Mouse (Mus musculus): ENCODE results near the gene Nudt3.
A peak's percentile ranks its signal among the peaks of the same experiment; 100 is the strongest.

Gene Nudt3

GRCm38 (mm10) chr17:27565163-27565941, 57.9 kb downstream of the Nudt3 start, which contains the start of gene AI413582:
TSS of gene AI413582 (minus strand) at chr17:27565756.
- peak; percentile 97 for DNase-seq (ENCODE audit: low spot score)

DNA sequence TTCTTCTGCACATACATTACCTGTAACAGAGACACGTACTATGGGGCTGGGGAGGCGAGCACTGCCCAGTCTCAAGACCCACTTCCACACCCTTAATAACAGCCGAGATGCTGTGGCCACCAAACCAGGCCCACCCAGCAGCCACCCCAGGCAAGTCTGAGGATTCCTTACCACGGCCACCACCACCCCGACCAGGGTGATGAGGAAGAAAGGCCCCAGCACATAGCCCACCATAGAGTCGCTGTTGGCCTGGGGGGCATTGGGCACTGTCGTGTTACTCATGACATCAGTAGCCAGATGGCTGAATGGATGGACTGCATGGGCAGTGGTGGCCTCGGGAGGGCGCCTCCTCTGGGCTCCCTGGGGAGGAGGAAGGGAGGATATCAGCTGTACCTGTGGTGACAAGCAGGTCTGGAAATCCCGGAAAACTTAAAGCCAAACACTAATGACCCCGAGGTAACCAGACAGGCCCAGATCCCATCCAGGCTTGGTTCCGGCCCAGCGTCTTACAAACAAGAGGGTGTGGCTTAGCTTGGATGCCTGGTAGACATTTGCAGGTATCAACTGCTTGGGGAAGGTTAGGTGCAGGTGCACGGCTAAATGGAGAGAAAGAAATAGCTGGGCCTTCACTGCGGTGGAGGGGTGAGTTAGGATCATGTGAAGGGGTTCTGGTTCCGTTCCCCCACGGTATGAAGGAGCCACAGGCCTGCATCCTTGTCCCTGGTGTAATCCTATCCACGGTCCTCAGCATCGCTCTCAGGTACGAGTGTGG, 58.7 kb downstream of the Nudt3 start:
- DNase-seq (ENCODE audit: low spot score): no peak

GRCm38 (mm10) chr17:27563771-27564244, 59.5 kb downstream of the Nudt3 start:
- no peak for DNase-seq (ENCODE audit: low spot score)

DNA sequence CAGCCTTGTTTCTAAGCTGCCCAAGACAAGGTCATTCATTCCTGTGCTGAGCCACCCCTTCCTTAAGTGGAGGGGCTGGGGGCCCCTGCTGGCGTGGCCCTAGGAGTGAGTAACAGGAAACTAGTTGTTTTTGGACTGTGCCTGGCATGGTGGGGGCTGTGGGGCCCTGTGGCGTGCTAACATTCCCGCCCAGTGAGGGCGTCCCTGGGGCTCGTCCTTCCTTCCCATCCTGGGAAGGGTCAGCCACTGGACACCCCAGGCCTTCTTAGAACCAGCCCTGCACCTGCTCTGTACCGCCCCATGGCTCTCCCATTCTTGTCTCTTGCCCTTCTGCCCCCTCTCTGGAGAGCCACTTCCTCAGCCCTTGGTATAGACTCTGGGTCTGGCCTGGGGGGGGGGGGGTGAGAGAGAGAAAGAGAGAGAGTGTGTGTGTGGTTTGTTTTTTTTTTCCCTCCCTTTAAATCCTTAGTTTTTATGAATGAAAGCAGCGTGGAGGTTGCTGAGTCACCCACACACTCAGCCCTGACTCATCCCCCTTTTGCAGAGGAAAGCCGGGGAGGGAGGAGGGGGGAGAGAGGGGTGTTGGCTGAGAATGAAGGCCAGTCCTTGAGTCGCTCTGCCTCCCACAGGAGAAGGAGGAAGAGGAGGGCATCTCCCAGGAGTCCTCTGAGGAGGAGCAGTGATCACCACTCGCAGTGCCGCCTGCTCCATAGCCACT, 61.3 kb downstream of the Nudt3 start:
- DNase-seq (ENCODE audit: low spot score): peak; percentile 46

GRCm38 (mm10) chr17:27560926-27561480, 62.3 kb downstream of the Nudt3 start:
- no peak for DNase-seq (ENCODE audit: low spot score)

- DNase-seq (ENCODE audit: low spot score): no peak
Measured at GRCm38 (mm10) chr17:27559596-27559995, 63.7 kb downstream of the Nudt3 start.

GRCm38 (mm10) chr17:27558845-27559244, 64.5 kb downstream of the Nudt3 start:
- no peak for DNase-seq (ENCODE audit: low spot score)

DNA sequence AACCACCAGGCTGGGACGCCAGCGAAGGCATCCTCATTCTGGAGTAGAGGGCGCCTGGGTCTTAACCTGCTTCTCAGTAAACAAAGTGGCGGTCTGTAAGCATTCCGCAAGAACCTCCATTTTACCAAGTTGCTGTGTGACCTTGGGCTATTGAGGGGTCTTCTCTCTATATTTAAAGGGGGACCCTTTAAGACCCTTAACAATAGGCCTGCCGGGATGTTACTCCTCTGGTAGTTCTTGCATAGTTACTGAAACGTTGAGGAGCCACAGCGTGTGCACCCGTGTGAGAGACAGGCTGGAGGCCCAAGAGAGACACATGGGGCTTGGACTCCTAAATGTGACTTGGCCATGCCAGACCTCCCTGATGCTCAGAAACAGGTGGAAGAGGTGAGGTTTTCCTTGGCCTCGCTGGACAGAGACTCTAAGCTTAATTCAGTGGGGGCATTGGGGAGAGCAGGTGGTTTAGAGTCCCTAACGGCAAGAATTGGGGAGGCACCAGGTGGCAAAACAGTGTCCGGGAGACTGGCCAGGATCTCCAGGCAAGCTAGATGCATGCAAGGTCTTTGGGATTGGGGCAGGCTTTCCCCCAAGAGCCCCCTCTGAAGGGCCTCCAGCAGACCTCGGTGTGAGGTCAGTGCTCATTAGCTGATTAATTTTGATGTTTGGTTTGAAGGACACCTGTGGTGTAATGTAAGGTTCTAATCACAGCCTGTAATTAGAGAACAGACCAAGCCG, 65.2 kb downstream of the Nudt3 start:
- DNase-seq (ENCODE audit: low spot score): no peak

DNA sequence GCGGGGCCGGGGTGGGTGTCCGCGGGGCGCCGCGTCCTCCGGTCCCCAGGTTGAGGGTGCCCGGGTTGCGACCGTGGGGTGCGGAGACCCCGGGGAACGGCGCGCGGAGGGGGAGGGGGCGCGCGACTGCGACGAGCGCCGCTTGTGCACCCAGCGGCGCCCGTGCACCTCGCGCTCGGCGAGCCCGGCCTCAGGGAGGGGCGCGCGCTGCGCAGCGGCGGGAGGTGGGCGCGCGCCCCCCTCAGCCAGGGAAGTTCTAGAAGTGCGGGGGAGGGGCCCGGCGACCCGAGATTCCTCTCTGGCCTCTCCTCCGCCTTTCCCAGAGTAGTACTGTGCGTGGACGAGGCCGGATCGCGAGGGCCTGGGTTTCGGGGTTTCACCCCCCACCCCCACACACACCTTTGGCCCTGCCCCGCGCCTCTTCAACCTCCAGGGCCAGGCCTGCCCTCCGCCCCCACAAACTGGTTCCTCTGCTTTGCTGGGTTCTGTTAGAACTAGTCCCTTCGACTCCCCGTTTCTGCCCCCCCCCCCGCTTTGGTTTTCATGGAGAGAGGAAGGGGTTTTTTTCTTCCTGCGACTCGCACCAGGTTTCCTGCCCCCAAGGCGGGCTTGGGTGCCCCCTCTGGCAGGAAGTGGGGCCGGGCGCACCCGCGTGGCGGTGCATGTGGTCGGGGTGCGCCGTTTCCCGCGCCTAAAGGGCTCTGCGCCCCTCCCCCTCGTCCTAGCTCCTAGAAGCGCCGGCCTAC, 65.9 kb downstream of the Nudt3 start:
- DNase-seq (ENCODE audit: low spot score): peak; percentile 62

DNA sequence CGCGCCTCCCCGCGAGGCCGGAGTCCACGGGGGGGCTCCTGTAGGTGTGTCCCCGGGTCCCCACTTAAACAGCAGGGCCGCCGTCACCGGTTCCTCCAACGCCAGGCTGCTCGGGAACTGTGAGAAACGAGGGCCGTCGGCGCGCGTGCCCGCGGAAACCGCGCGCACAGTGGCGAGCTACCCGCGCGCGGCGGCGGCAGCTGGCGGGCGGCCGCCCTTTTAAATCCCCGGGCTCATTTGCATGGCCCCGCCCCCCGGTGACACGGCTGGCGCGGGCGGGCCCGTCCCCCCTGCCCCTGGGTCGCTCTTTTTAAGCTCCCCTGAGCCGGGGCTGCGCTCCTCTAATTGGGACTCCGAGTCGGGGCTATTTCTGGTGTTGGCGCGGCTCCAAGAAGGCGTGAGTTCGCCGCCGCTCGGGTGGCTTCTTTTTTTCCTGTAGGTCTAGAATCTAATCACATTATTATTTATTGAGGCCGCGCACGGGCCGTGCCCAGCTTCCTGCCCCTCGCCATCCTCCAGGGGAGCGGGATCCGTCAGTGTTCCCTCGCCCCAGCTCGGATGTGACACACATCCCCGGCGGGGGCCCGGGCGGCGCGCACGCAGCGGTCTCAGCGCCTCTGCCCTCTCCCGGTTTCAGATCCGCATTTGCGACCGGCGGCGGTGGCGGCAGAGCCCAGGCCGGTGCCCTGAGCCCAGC, 66.8 kb downstream of the Nudt3 start, which contains the start of gene Hmga1:
Gene Hmga1 (plus strand): TSS at position 183 of the 697 bp plus-strand sequence.
- DNase-seq (ENCODE audit: low spot score): peak; percentile 85

DNA sequence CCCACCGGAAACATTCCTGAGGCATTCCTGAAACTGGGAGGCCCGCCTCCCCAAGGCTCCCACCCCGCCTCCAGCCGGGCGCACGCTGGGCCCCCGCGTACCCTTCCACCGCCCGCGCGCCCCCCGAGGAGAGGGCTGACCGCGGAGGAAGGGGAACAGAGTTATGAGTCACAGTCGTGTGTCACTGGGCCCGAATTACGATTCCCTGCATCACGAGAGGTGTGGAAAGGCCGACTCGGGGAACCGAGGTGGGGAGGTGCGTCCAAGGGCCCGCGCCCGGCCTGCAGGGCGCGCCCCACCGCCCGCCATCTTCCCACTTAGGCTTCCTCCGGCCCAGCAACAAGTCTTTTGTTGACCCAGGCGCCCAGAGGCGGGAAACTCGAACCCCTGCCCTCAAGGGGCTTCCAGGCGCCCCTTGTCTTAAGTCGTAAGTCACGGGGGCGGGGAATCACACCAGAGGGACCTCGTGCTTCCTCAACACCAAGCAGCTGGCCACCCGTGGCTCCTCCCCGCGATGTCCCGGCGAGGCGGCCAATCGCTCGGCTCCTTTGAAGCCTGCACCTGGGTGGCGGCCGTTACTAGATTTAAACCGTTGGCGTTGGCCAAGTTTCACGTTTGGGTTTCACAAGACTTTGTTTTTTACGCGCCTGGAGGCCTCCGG, 67.7 kb downstream of the Nudt3 start:
- DNase-seq (ENCODE audit: low spot score): peak; percentile 55

GRCm38 (mm10) chr17:27555075-27555511, 68.2 kb downstream of the Nudt3 start:
- peak; percentile 37 for DNase-seq (ENCODE audit: low spot score)

- no peak for DNase-seq (ENCODE audit: low spot score)
Measured at GRCm38 (mm10) chr17:27554062-27554960, 69.0 kb downstream of the Nudt3 start.

DNA sequence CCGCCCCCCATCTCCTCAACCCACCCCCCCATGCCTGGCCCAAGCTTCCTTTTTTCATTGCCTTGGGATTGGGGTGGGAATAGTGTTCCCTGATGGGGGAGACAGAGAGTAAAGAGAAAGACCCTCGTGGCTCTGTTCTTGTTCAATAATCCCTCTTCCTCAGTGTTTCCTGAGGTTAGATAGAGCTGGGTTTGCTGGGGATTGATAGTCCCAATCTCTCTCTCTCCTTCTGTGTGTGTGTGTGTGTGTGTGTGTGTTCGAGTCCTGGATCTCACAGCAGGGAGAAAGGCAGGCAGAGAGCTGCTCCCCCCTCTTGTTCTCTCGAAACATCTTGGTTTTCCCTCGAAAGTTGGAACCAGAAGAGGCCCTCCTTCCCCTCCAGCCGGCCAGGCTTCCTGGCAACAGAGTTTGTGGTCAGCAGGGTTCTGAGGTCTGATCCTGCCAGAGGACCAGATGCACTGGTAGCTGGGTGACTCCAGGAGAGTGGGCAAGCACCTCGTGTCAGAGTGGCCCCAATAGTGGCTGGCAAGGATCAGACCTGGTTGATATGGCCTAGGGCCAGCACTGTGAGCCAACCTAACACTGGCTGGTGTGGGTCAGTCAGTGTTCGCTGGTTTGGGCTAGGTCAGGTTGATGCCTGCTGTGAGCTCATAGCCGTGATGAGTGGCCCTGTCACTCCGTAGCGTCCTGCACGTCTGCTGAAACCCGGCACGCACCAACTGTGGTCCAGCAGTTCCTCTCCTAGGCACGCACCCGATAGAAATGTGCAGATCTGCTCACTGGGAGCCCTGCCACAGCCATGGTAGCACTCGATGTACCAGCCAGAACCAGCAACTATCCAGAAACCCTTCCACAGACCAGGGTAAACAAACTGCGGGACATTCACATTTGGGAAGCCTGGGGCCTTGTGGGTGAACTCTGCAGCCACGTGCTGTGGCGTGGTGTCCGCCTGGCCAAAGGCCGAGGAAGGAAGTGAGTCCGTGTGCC, 70.8 kb downstream of the Nudt3 start:
- DNase-seq (ENCODE audit: low spot score): no peak

DNA sequence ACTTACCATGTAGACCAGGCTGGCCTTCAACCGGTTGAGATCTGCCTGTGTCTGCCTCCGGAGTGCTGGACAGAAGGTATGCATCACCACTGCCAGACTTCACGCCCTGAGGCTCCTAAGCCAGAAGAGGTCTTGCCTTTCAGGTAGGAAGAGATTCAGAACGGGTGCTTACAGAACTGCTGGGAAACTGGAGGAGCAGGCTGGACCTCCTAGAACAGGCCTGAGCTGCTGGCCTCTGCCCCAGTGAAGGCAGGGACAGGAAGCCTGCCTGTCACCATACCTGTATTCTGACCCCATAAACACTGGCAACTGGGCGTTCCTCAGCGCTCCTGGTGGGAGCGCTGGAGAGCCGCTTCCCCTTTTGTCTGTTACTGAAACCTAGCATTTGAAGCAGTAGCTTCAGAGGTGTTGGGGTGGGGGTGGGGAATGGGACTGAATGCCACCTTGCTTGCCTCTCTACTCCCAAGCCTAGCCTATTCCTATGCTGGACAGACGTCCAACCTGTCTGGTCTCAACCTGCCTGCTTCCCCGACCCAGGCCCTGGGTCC, 71.8 kb downstream of the Nudt3 start:
- no peak for DNase-seq (ENCODE audit: low spot score)

DNA sequence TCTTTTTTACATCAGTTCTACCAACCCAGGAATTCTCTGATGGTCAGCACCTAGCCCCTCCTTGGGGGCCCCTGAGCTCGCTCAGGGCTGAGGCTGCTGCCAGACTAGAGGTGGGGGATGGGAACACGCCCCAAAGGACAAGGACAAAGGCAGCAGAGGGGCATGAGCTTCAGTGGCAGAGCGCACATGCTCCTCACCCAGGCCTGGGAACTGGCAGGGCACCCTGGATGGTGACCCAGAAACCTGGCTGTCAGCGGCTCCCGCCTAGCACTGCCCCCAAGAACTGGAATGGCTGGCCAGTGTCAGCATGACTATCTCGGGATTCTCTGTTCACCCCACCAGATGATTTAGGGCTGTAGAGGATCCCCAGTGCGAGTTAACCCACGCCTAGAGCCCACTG, 74.1 kb downstream of the Nudt3 start:
- DNase-seq (ENCODE audit: low spot score): no peak

Measured in urinary bladder, postnatal 25 days (tissue).